Comparison of ENCODE assay signal across 8 mouse cellular contexts in genomic region chr9:14641310-14642067, GRCm38 (mm10). TPM values are rescaled to one million over a fixed set of nuclear protein-coding genes. Genes with fewer than 3 reads are reported as not detected.
DNase-seq lines count a peak whose midpoint lies in the region; ATAC-seq and TF ChIP-seq lines count a peak whose summit lies in the region.

No protein-coding gene starts in this region.

- peak overlapping the region; percentile 62 for H3K27ac ChIP-seq in liver, adult 2 months (replicated peaks; ENCODE audit: insufficient read depth, low read depth, low read length)

- H3K79me2 ChIP-seq in liver, adult 2 months (ENCODE audit: control insufficient read depth, insufficient read depth, low read length): no peaks in the 10 kb centered on the region

- H3K36me3 ChIP-seq in liver, adult 2 months (ENCODE audit: control insufficient read depth, insufficient read depth, low read length): no peaks in the 10 kb centered on the region

- H3K9ac ChIP-seq in liver, adult 2 months (ENCODE audit: low read depth, low read length): no peak overlapping the region

- peaks cover 5% of the 10 kb centered on the region; the same call in 1 of the 2 replicates for H3K4me1 ChIP-seq in liver, adult 2 months (ENCODE audit: control insufficient read depth, insufficient read depth, low read length)

- ATAC-seq in granulocyte monocyte progenitor cell, adult 5-6 weeks (replicated peaks; ENCODE audit: poor library complexity, severe bottlenecking): peak; percentile 89

- no peak for TF ChIP-seq POLR2A in liver, adult 2 months (IDR thresholded peaks at IDR 0.05; ENCODE audit: extremely low read depth, insufficient read depth, low read length)

- no peak overlapping the region for H3K4me3 ChIP-seq in liver, adult 2 months (ENCODE audit: insufficient read depth, low read depth, low read length)

- WGBS in liver, adult 2 months: 51% methylated on average over 7 of the region's 7 CpGs

- TF ChIP-seq CTCF in liver, adult 2 months (IDR thresholded peaks at IDR 0.05; ENCODE audit: low read depth, low read length): no peak

- DNase-seq in liver, adult 2 months (ENCODE audit: extremely low read depth, low read depth, low spot score): peak; percentile 37
- no peak for DNase-seq in liver
- peak; percentile 77 for DNase-seq in kidney, adult 9 months
- peak; percentile 72 for DNase-seq in lung, postnatal 36 days
- DNase-seq in ovary, postnatal 10 days (ENCODE audit: low spot score): no peak
- no peak for DNase-seq in urinary bladder, adult 18-20 months (ENCODE audit: low spot score in 2 of 2)
- DNase-seq in retina, embryonic 14.5 days (ENCODE audit: low spot score): no peak

- no peaks in the 10 kb centered on the region for H3K27me3 ChIP-seq in liver, adult 2 months (ENCODE audit: control insufficient read depth, insufficient read depth, low read length)

RNA-seq across cellular contexts. Expression of gene Amotl1, which starts 3.4 kb away (rescaled TPM):
- total RNA-seq in liver, adult 2 months (2014; rRNA removed): 5.0 and 5.3 TPM in 2 replicates
- polyA plus RNA-seq in liver, adult 2 months (2012; rRNA removed): 3.3 and 4.0 TPM in 2 replicates
- total RNA-seq in granulocyte monocyte progenitor cell, adult 5-6 weeks (2014; fragmentation: Nextera tagmentation): 0.17 TPM in 1 of 2 replicates, not detected in the other
- not detected in 2 replicates for total RNA-seq in granulocyte monocyte progenitor cell, adult 5-6 weeks (2017)

Comparison
In these comparisons a context has a peak if more than half of its experiments do, and no peak if none do; other contexts are left out.
1. DNase-seq: peak in liver, adult 2 months (single experiment), kidney, adult 9 months (single experiment) and lung, postnatal 36 days (single experiment); none in liver (single experiment), ovary, postnatal 10 days (single experiment), urinary bladder, adult 18-20 months (0 of 2) and retina, embryonic 14.5 days (single experiment).